Mouse (Mus musculus): ENCODE measurements at regions not wholly inside any gene's neighbourhood (a gene's known extent, or its start where the extent isn't known, plus 50 kb on each side); places are given as distances from the start of the nearest gene placed in this dataset.

DNA sequence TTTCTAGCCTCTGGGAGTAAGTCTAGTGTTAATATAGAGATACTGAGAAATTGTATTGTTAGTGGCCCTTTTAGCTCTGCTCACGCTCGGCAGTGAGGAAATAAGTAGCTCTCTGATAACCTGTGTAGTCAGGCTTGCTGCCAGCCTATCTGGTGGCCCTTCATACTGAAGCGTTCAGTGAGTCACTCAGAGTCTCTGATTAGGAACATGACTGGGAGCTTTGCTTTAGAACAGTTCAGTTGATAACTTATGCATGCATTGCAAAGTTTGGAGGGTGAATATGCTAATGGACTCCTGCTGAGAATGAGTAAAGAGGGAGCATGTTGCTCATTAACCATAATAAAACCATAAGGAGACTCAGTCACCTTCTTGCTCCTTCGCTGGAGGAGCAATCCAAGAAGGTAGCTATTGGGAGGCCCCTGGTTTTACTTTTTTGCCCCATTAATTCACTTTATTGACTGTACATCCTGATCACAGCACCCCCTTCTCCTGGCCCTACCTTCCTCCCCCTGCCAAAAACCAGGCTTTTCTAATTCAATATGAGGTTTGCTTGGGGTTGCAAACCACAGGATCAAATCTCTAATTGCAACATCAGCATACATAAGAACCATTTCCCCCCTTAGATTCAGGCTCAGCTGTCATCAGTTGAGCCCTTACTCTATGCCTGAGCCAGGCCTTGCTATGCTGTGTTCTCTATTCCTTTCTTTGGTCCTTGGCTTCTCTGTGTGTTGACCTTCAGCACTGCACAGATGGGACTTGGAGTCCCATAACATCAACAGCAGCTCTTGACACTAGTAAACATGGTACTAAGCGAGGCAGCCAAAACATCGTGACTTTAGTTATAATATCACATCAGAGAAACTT, 342.3 kb downstream of the Fam84a start:
- peak; percentile 18 for DNase-seq (ENCODE audit: low read depth, low spot score)
- H3K27me3 ChIP-seq (ENCODE audit: control insufficient read depth in 1 of 2, insufficient read depth in 2 of 2, low read length in 2 of 2) = no peaks in the 10 kb centered on the region
- H3K9me3 ChIP-seq (replicated peaks; ENCODE audit: insufficient read depth, low read length) = no peaks in the 10 kb centered on the region
- TF ChIP-seq GABPA (IDR thresholded peaks at IDR 0.05; ENCODE audit: low read depth, low read length) = no peak
- TF ChIP-seq TCF12 (IDR thresholded peaks at IDR 0.05; ENCODE audit: low read depth, low read length) = no peak
- no peak for TF ChIP-seq RAD21 (IDR thresholded peaks at IDR 0.05; ENCODE audit: low read depth, low read length)
- TF ChIP-seq ZNF384 (IDR thresholded peaks at IDR 0.05; ENCODE audit: low read depth, low read length) = no peak
- TF ChIP-seq POLR2AphosphoS5 (IDR thresholded peaks at IDR 0.05; ENCODE audit: borderline replicate concordance, low read depth, low read length) = no peak
- TF ChIP-seq CTCF (IDR thresholded peaks at IDR 0.05 in 2 of 3, conservative IDR thresholded peaks at IDR 0.05 in 1 of 3; ENCODE audit: control insufficient read depth in 1 of 3, insufficient read depth in 1 of 3, low read depth in 2 of 3, low read length in 3 of 3, poor library complexity in 1 of 3, severe bottlenecking in 1 of 3) = no peak
- TF ChIP-seq MYB (IDR thresholded peaks at IDR 0.05; ENCODE audit: low read depth, low read length) = no peak
- TF ChIP-seq ELF1 (IDR thresholded peaks at IDR 0.05; ENCODE audit: low read depth, low read length) = no peak
- no peak for TF ChIP-seq JUND (IDR thresholded peaks at IDR 0.05; ENCODE audit: low read depth, low read length)
- no peak for TF ChIP-seq ETS1 (IDR thresholded peaks at IDR 0.05; ENCODE audit: low read depth, low read length)
- no peak for TF ChIP-seq CHD2 (IDR thresholded peaks at IDR 0.05; ENCODE audit: low read length)
- no peak for TF ChIP-seq CHD1 (IDR thresholded peaks at IDR 0.05; ENCODE audit: low read depth, low read length)
- no peak for TF ChIP-seq KAT2A (conservative IDR thresholded peaks at IDR 0.05; ENCODE audit: low read depth, low read length)
- no peak for TF ChIP-seq USF1 (IDR thresholded peaks at IDR 0.05; ENCODE audit: low read depth, low read length)
- TF ChIP-seq MYC (IDR thresholded peaks at IDR 0.05; ENCODE audit: low read depth, low read length) = no peak
- no peak for TF ChIP-seq SMC3 (IDR thresholded peaks at IDR 0.05; ENCODE audit: low read depth, low read length)
- H3K36me3 ChIP-seq (ENCODE audit: control insufficient read depth in 1 of 2, insufficient read depth in 2 of 2, low read length in 2 of 2) = no peaks in the 10 kb centered on the region
- no peaks in the 10 kb centered on the region for H3K79me2 ChIP-seq (ENCODE audit: control insufficient read depth, insufficient read depth, low read length, poor library complexity)
- no peaks in the 10 kb centered on the region for H3K4me1 ChIP-seq (ENCODE audit: control insufficient read depth in 1 of 2, insufficient read depth in 2 of 2, low read length in 2 of 2)
- no peak overlapping the region for H3K4me3 ChIP-seq (ENCODE audit: control insufficient read depth in 1 of 2, insufficient read depth in 1 of 2, low read depth in 2 of 2, low read length in 2 of 2)
- H3K27ac ChIP-seq (ENCODE audit: control insufficient read depth, low read depth, low read length) = no peak overlapping the region
- no peak overlapping the region for H3K9ac ChIP-seq (ENCODE audit: control insufficient read depth, low read depth, low read length, poor library complexity, severe bottlenecking)

DNA sequence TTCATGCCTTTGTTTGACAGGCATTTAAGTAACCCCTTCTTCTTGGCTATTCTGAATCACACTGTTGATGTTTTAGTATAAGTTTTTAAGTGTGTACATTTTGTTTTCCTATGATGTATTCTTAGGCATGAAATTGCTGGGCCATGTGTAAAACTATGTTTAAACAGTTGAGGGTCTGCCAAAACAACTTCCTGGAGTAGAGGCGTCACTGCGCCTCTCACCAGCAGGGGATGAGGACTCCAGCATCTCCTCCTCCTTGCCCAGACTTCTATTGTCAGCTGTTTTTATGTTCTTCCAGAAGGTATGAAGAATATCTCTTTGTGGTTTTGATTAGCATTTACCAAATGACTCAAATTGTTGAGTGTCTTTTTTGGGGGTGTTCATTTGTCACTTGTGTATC, 372.1 kb downstream of the Fam84a start:
- H3K27ac ChIP-seq (ENCODE audit: control insufficient read depth, low read depth, low read length) = no peak overlapping the region
- H3K9ac ChIP-seq (ENCODE audit: control insufficient read depth, low read depth, low read length, poor library complexity, severe bottlenecking) = no peak overlapping the region
- no peak overlapping the region for H3K4me3 ChIP-seq (ENCODE audit: control insufficient read depth in 1 of 2, insufficient read depth in 1 of 2, low read depth in 2 of 2, low read length in 2 of 2)
- no peak for TF ChIP-seq ZMIZ1 (IDR thresholded peaks at IDR 0.05; ENCODE audit: low read depth, low read length)
- TF ChIP-seq ZC3H11A (IDR thresholded peaks at IDR 0.05; ENCODE audit: low read depth, low read length) = no peak
- no peak for DNase-seq (ENCODE audit: low read depth, low spot score)
- H3K79me2 ChIP-seq (ENCODE audit: control insufficient read depth, insufficient read depth, low read length, poor library complexity) = no peaks in the 10 kb centered on the region
- H3K4me1 ChIP-seq (ENCODE audit: control insufficient read depth in 1 of 2, insufficient read depth in 2 of 2, low read length in 2 of 2) = no peaks in the 10 kb centered on the region
- no peaks in the 10 kb centered on the region for H3K36me3 ChIP-seq (ENCODE audit: control insufficient read depth in 1 of 2, insufficient read depth in 2 of 2, low read length in 2 of 2)
- H3K9me3 ChIP-seq (replicated peaks; ENCODE audit: insufficient read depth, low read length) = no peaks in the 10 kb centered on the region
- H3K27me3 ChIP-seq (ENCODE audit: control insufficient read depth in 1 of 2, insufficient read depth in 2 of 2, low read length in 2 of 2) = no peaks in the 10 kb centered on the region

All from MEL (cell line).